Comparison of ENCODE assay signal across 9 mouse cellular contexts in the genomic region with DNA sequence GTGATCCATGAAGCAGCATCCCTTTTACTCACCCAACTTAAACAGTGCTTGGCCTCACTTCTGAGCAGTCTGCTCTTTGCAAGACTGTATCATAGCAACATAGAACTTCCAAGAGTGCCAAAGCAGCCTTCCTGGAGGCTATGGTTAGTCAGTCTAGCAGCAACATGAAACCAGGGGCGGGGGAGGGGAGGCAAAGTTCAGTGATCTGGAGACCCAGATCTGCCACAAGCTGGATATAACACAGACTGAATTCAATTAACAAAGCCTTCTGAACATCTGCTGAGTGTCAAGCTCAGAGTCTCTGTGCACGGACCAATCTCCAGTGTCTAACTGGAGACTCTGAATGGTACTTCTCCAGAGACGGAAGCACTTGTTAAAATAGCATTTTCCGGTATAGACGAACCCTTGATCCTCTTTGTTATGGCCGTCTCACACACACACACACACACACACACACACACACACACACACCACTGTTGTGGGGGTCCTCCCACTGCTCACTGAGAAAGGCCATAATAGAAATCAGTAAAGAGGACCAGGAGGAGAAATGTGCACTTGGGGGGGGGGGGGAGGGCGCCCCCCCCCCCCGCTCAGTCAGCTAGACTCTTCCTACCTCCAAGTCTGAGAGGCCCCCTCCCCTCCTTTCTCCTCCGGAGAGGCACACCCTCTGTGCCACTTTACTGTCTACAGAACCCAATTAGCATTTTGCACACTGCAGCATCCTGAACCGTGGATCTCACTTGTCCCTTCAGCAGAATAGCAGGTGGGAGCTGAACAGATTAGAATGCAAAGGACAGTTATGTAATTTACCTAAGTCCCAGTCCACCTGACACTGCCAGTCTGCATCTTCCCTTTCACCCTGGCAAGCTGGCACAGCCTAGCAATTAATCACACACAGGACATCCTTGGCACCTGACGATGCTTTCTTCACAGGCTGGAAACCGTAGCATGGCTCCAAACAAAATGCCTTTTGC.
DNase-seq lines count a peak whose midpoint lies in the region; ATAC-seq and TF ChIP-seq lines count a peak whose summit lies in the region.
"Had no signal": no experiment of that assay in that cellular context is flagged by ENCODE, and none has a peak within 500 bp of the region (broad histone marks: within the 10 kb centered on the region; RNA-seq: fewer than 3 reads in every experiment).

No protein-coding gene starts in this region.

- peak; percentile 4 for DNase-seq in liver, adult 2 months (ENCODE audit: extremely low read depth, low read depth, low spot score)
- DNase-seq in embryo, embryonic 11.5 days (ENCODE audit: low read depth, low spot score): peak; percentile 39
- peak; percentile 52 for DNase-seq in hindlimb bud, embryonic 11.5 days (ENCODE audit: extremely low spot score, low read depth, low spot score)
- peak; percentile 80 for DNase-seq in midbrain, postnatal 0 days (ENCODE audit: low spot score)
- DNase-seq in ovary, postnatal 10 days (ENCODE audit: low spot score): no peak
- no peak for DNase-seq in heart, postnatal 4 days
- DNase-seq in natural killer cell, adult 2 months (ENCODE audit: low spot score in 2 of 2): no peak

- no peak for TF ChIP-seq CTCF in liver, adult 2 months (IDR thresholded peaks at IDR 0.05; ENCODE audit: low read depth, low read length)
- no peak for TF ChIP-seq CTCF in midbrain, postnatal 0 days (IDR thresholded peaks at IDR 0.05)

- H3K9ac ChIP-seq in liver, adult 2 months (ENCODE audit: low read depth, low read length): no peak overlapping the region
- no peak overlapping the region for H3K9ac ChIP-seq in liver, embryonic 12.5 days
- H3K9ac ChIP-seq in midbrain, postnatal 0 days (replicated peaks; ENCODE audit: low read length, poor library complexity, severe bottlenecking): no peak overlapping the region
- H3K9ac ChIP-seq: liver, embryonic 15.5 days had no signal

- H3K79me2 ChIP-seq in liver, adult 2 months (ENCODE audit: control insufficient read depth, insufficient read depth, low read length): no peaks in the 10 kb centered on the region

- no peak overlapping the region for H3K27ac ChIP-seq in liver, adult 2 months (replicated peaks; ENCODE audit: insufficient read depth, low read depth, low read length)
- no peak overlapping the region for H3K27ac ChIP-seq in liver, embryonic 12.5 days
- peak overlapping the region; percentile 12; the same call in 1 of the 2 replicates for H3K27ac ChIP-seq in midbrain, postnatal 0 days (ENCODE audit: low read depth, low read length)
- H3K27ac ChIP-seq: liver, embryonic 15.5 days had no signal

- H3K27me3 ChIP-seq in liver, adult 2 months (ENCODE audit: control insufficient read depth, insufficient read depth, low read length): no peaks in the 10 kb centered on the region; the same call in 1 of the 2 replicates
- H3K27me3 ChIP-seq in liver, embryonic 12.5 days (replicated peaks): no peaks in the 10 kb centered on the region
- H3K27me3 ChIP-seq in midbrain, postnatal 0 days (ENCODE audit: insufficient read depth, low read length): no peaks in the 10 kb centered on the region
- H3K27me3 ChIP-seq: liver, embryonic 15.5 days had no signal

- no peaks in the 10 kb centered on the region for H3K9me3 ChIP-seq in liver, embryonic 12.5 days (replicated peaks)
- no peaks in the 10 kb centered on the region for H3K9me3 ChIP-seq in midbrain, postnatal 0 days (ENCODE audit: low read length)
- H3K9me3 ChIP-seq: liver, embryonic 15.5 days had no signal

- H3K36me3 ChIP-seq in liver, adult 2 months (ENCODE audit: control insufficient read depth, insufficient read depth, low read length): no peaks in the 10 kb centered on the region
- H3K36me3 ChIP-seq in liver, embryonic 12.5 days: no peaks in the 10 kb centered on the region
- H3K36me3 ChIP-seq in midbrain, postnatal 0 days (ENCODE audit: insufficient read depth, low read length): no peaks in the 10 kb centered on the region
- H3K36me3 ChIP-seq: liver, embryonic 15.5 days had no signal

- no peak overlapping the region for H3K4me3 ChIP-seq in liver, adult 2 months (ENCODE audit: insufficient read depth, low read depth, low read length)
- H3K4me3 ChIP-seq in liver, embryonic 12.5 days: no peak overlapping the region
- no peak overlapping the region for H3K4me3 ChIP-seq in midbrain, postnatal 0 days (ENCODE audit: low read depth, low read length)
- H3K4me3 ChIP-seq: liver, embryonic 15.5 days had no signal

- H3K4me1 ChIP-seq in liver, adult 2 months (ENCODE audit: control insufficient read depth, insufficient read depth, low read length): no peaks in the 10 kb centered on the region
- no peaks in the 10 kb centered on the region for H3K4me1 ChIP-seq in liver, embryonic 12.5 days
- peaks cover 15% of the 10 kb centered on the region; the same call in 1 of the 2 replicates for H3K4me1 ChIP-seq in midbrain, postnatal 0 days (ENCODE audit: insufficient read depth, low read length)
- H3K4me1 ChIP-seq: liver, embryonic 15.5 days had no signal

- WGBS in liver, adult 2 months: 70% methylated on average over 10 of the region's 12 CpGs
- 61% methylated on average over 10 of the region's 12 CpGs for WGBS in liver, embryonic 12.5 days (ENCODE audit: insufficient replicate concordance)
- WGBS in midbrain, postnatal 0 days: 21% methylated on average over 11 of the region's 12 CpGs

- no peak overlapping the region for H3K4me2 ChIP-seq in liver, embryonic 12.5 days
- H3K4me2 ChIP-seq in midbrain, postnatal 0 days (ENCODE audit: low read depth, low read length, poor library complexity, severe bottlenecking): no peak overlapping the region
- H3K4me2 ChIP-seq: liver, embryonic 15.5 days had no signal

- no peak for ATAC-seq in liver, embryonic 12.5 days
- ATAC-seq in midbrain, postnatal 0 days (ENCODE audit: low FRiP score): peak; percentile 75

- no peak for TF ChIP-seq POLR2A in liver, adult 2 months (IDR thresholded peaks at IDR 0.05; ENCODE audit: extremely low read depth, insufficient read depth, low read length)

Comparison
In these comparisons a context has a peak if more than half of its experiments do, and no peak if none do; other contexts are left out.
1. DNase-seq: peak in liver, adult 2 months (single experiment), embryo, embryonic 11.5 days (single experiment), hindlimb bud, embryonic 11.5 days (single experiment) and midbrain, postnatal 0 days (single experiment); none in ovary, postnatal 10 days (single experiment), heart, postnatal 4 days (single experiment) and natural killer cell, adult 2 months (0 of 2).